Mouse (Mus musculus) limb, embryonic 11.5 days (tissue): ENCODE results near the gene Orm2. TPM values are rescaled to one million over a fixed set of nuclear protein-coding genes. Genes with fewer than 3 reads are reported as not detected.

Source experiments
- ATAC-seq: fragments of 200-750 bp; cut with Nextera tagmentation; 2 replicates; pipeline ENCODE4 v1.8.0; 2017; ENCODE audit warnings: low read depth; ENCODE audit not compliant: insufficient number of reproducible peaks, low FRiP score, low TSS enrichment
- DNase-seq: peaks from one replicate; pipeline ENCODE4 v3.0.0-alpha.2; 2015; ENCODE audit warnings: low spot score
- H3K27ac ChIP-seq: fragments of 300-500 bp; sonication (generic); replicated peaks from 2 replicates; pipeline ENCODE4 v1.5.1; 2014; ENCODE audit warnings: low read depth, mild to moderate bottlenecking, low read length
- H3K27me3 ChIP-seq: fragments of 300-500 bp; sonication (generic); 2 replicates; pipeline ENCODE4 v1.6.1; 2014; ENCODE audit warnings: mild to moderate bottlenecking, low read length, mixed read lengths; ENCODE audit not compliant: control insufficient read depth, insufficient read depth
- H3K36me3 ChIP-seq: fragments of 300-500 bp; sonication (generic); 2 replicates; pipeline ENCODE4 v1.6.1; 2014; ENCODE audit warnings: mild to moderate bottlenecking, low read length, moderate library complexity, mixed read lengths; ENCODE audit not compliant: control insufficient read depth, insufficient read depth
- H3K4me1 ChIP-seq: fragments of 300-500 bp; sonication (generic); 2 replicates; pipeline ENCODE4 v1.6.1; 2014; ENCODE audit warnings: low read length, mixed read lengths; ENCODE audit not compliant: control insufficient read depth, insufficient read depth
- H3K4me2 ChIP-seq: fragments of 300-500 bp; sonication (generic); 2 replicates; pipeline ENCODE4 v1.6.1; 2014; ENCODE audit warnings: low read depth, mild to moderate bottlenecking, moderate library complexity; ENCODE audit not compliant: severe bottlenecking
- H3K4me3 ChIP-seq: fragments of 300-500 bp; sonication (generic); 2 replicates; pipeline ENCODE4 v1.5.1; 2014; ENCODE audit warnings: low read depth, low read length
- H3K9ac ChIP-seq: fragments of 300-500 bp; sonication (generic); 2 replicates; pipeline ENCODE4 v1.6.1; 2014; ENCODE audit warnings: mild to moderate bottlenecking, low read length
- H3K9me3 ChIP-seq: fragments of 300-500 bp; sonication (generic); 2 replicates; pipeline ENCODE4 v1.6.1; 2016; ENCODE audit warnings: low read length; ENCODE audit not compliant: control insufficient read depth
- WGBS: fragments of 180-500 bp; shearing (Covaris S2); extraction: QIAGEN DNeasy Blood & Tissue Kit; methylation state at CpG from one replicate; pipeline ENCODE4 v1.1.7; 2014; 5-methylcytosine and 5-hydroxymethylcytosine counted together
- polyA plus RNA-seq: library from polyadenylated mRNA; unstranded; fragments of >200 nt; fragmentation: Nextera tagmentation; extraction: Ambion mirVana; gene quantifications from 2 replicates; pipeline ENCODE4 v1.2.1, GENCODE M21; 2014

Gene Orm2
- polyA plus RNA-seq, 1 experiment from 2014 or later = not detected

DNA sequence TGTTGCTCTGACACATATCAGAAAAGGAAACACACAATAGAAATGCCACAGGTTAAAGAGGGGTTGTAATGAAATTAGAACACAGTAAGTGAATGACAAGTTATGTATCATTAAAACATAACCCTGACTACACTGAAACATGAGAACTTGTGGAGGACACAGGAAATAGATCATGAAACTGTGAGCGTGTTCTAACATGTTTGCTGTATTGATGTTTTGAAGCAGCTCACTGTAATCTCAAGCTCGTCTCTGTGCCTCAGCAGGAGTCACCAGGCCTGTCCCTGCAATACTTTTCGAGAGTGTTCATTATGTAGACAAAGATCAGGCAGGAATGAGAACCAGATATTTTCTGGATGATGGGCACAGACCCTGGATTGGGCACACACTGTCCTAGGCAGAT, 18.6 kb upstream of the Orm2 start:
- ATAC-seq = no peak
- Histone ChIP-seq H3K9me3 (no peaks in the 10 kb centered on the region), H3K27ac (no peak overlapping the region), H3K9ac (no peak overlapping the region), H3K27me3 (no peaks in the 10 kb centered on the region), H3K4me1 (no peaks in the 10 kb centered on the region), H3K4me3 (no peak overlapping the region), H3K4me2 (no peak overlapping the region), H3K36me3 (no peaks in the 10 kb centered on the region)
- no peak for DNase-seq
- 65% methylated on average over 3 of the region's 3 CpGs for WGBS

GRCm38 (mm10) chr4:63344295-63344694, 18.0 kb upstream of the Orm2 start, which contains the start of gene Orm1:
Gene Orm1 (plus strand): TSS chr4:63344560.
- 85% methylated on average over 8 of the region's 8 CpGs for WGBS
- no peak within 1 kb of the TSS for H3K4me2 ChIP-seq
- H3K9ac ChIP-seq = no peak within 1 kb of the TSS

GRCm38 (mm10) chr4:63345261-63345660, 17.0 kb upstream of the Orm2 start:
- Histone ChIP-seq H3K4me3 (no peak overlapping the region), H3K9ac (no peak overlapping the region), H3K36me3 (no peaks in the 10 kb centered on the region), H3K4me1 (no peaks in the 10 kb centered on the region), H3K27me3 (no peaks in the 10 kb centered on the region), H3K4me2 (no peak overlapping the region), H3K9me3 (no peaks in the 10 kb centered on the region), H3K27ac (no peak overlapping the region)
- no peak for DNase-seq
- ATAC-seq = no peak

More at GRCm38 (mm10) chr4:63344295-63344694, 18.0 kb upstream of the Orm2 start, which contains the start of gene Orm1:
- no peaks in the 10 kb centered on the region for H3K36me3 ChIP-seq
- no peaks in the 10 kb centered on the region for H3K27me3 ChIP-seq
- no peaks in the 10 kb centered on the region for H3K9me3 ChIP-seq
- no peaks in the 10 kb centered on the region for H3K4me1 ChIP-seq
- ATAC-seq = no peak
- no peak within 1 kb of the TSS for H3K4me3 ChIP-seq
- H3K27ac ChIP-seq = no peak within 1 kb of the TSS
- no peak for DNase-seq

DNA sequence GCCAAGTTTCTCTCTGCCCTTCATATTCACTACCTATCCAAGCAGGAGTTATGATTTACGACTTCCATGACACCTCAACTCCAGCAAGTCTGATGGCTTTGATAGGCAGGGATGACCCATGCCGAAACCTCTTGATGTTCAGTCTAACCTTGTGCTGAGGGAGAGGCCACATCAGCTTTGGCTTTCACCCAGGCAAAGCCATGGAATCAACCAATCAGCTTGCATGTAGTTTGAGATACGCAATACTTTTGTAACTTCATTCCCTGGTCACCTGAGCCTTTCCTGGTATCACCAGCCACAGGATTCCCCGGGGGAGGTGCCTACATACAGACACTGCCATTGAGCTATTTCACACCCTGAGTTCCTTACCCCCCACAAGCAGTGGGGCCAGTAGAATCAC, 15.6 kb upstream of the Orm2 start:
- Histone ChIP-seq H3K4me3 (no peak overlapping the region), H3K9me3 (no peaks in the 10 kb centered on the region), H3K9ac (no peak overlapping the region), H3K4me1 (no peaks in the 10 kb centered on the region), H3K27me3 (no peaks in the 10 kb centered on the region), H3K4me2 (no peak overlapping the region), H3K36me3 (no peaks in the 10 kb centered on the region), H3K27ac (no peak overlapping the region)
- no peak for ATAC-seq
- 86% methylated on average over 4 of the region's 4 CpGs for WGBS
- no peak for DNase-seq

DNA sequence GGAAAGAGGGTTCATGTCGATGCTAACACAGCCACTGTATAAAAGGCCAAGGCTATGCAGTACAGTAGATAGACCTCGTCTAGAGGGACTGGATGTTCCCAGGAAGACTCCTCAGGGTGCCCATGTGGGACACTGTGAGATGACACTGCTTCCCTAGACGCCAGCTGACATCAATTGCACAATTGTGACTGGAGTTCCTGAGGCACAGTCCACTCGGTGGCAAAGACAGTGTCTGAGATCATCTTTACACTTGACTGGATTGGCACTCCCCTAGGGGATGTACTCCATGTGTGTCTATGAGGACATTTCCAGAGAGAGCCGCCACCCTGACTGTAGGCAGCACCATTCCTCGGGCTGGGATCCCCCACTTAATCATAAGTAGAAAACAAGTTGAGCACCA, 13.7 kb upstream of the Orm2 start:
- no peaks in the 10 kb centered on the region for H3K9me3 ChIP-seq
- no peaks in the 10 kb centered on the region for H3K4me1 ChIP-seq
- no peak overlapping the region for H3K9ac ChIP-seq
- no peak overlapping the region for H3K4me3 ChIP-seq
- no peak overlapping the region for H3K4me2 ChIP-seq
- no peak overlapping the region for H3K27ac ChIP-seq
- 88% methylated on average over 6 of the region's 6 CpGs for WGBS
- H3K36me3 ChIP-seq = no peaks in the 10 kb centered on the region
- no peaks in the 10 kb centered on the region for H3K27me3 ChIP-seq
- ATAC-seq (no peak), DNase-seq (no peak)

GRCm38 (mm10) chr4:63355877-63356665, 6.2 kb upstream of the Orm2 start, which contains the start of gene Orm3:
Gene Orm3 (plus strand): TSS chr4:63356162.
- no peak for DNase-seq
- H3K9me3 ChIP-seq = no peaks in the 10 kb centered on the region
- no peak within 1 kb of the TSS for H3K9ac ChIP-seq
- H3K4me3 ChIP-seq = no peak within 1 kb of the TSS
- H3K4me2 ChIP-seq = no peak within 1 kb of the TSS
- WGBS = 73% methylated on average over 4 of the region's 4 CpGs
- no peaks in the 10 kb centered on the region for H3K4me1 ChIP-seq
- H3K36me3 ChIP-seq = no peaks in the 10 kb centered on the region
- no peak for ATAC-seq
- no peaks in the 10 kb centered on the region for H3K27me3 ChIP-seq
- no peak within 1 kb of the TSS for H3K27ac ChIP-seq

DNA sequence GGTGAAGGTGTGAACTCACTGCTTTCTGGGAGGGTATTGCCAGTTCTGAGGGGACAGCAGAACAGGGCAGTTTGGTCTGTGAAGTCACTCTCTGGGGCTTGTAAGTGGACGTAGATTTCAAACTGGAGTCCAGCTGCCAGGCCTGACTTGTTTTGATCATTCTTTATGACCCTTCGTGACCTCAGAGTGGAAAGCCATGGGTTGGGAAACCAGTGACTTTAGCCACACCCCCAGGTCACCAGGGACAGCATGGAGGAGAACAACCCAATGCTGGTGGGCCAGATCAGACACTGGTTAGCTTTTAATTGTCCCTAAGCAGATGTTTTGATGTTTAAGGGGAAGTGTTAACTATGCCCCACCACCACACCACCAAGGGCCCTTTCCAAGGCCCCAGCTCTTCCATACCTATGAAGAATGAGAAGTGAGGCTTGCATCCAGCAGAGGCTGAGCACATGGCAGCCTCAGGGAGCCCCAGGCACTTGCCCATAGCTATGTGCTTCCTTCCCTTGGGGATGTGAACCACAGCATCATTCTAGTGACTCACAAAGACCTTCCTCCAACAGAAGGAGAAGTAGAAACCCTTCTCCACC, 5.2 kb upstream of the Orm2 start:
- Histone ChIP-seq H3K4me1 (no peaks in the 10 kb centered on the region), H3K27me3 (no peaks in the 10 kb centered on the region), H3K36me3 (no peaks in the 10 kb centered on the region), H3K9ac (no peak overlapping the region), H3K9me3 (no peaks in the 10 kb centered on the region), H3K27ac (no peak overlapping the region), H3K4me2 (no peak overlapping the region), H3K4me3 (no peak overlapping the region)
- no peak for DNase-seq
- no peak for ATAC-seq
- WGBS = 21% methylated on average over 2 of the region's 2 CpGs

GRCm38 (mm10) chr4:63359861-63360260, 2.4 kb upstream of the Orm2 start:
- no peak overlapping the region for H3K9ac ChIP-seq
- H3K9me3 ChIP-seq = no peaks in the 10 kb centered on the region
- no peaks in the 10 kb centered on the region for H3K36me3 ChIP-seq
- no peak overlapping the region for H3K27ac ChIP-seq
- H3K27me3 ChIP-seq = no peaks in the 10 kb centered on the region
- no peak overlapping the region for H3K4me3 ChIP-seq
- ATAC-seq = no peak
- 87% methylated on average over 6 of the region's 6 CpGs for WGBS
- H3K4me2 ChIP-seq = no peak overlapping the region
- no peaks in the 10 kb centered on the region for H3K4me1 ChIP-seq
- DNase-seq = no peak
